Mouse (Mus musculus) hindbrain, embryonic 11.5 days (tissue): ENCODE measurements around the gene Snapc2. TPM values are rescaled to one million over a fixed set of nuclear protein-coding genes. Genes with fewer than 3 reads are reported as not detected.

Experiments used
- ATAC-seq: fragments of 200-750 bp; cut with Nextera tagmentation; 2 replicates; pipeline ENCODE4 v1.8.0; 2017; ENCODE audit warnings: mild to moderate bottlenecking, moderate TSS enrichment, moderate library complexity; ENCODE audit not compliant: low FRiP score
- DNase-seq: peaks from one replicate; pipeline ENCODE4 v3.0.0-alpha.2; 2015; ENCODE audit warnings: low spot score
- H3K27ac ChIP-seq: fragments of 300-500 bp; sonication (generic); 2 replicates; pipeline ENCODE4 v1.5.1; 2014; ENCODE audit warnings: mild to moderate bottlenecking, low read depth, low read length
- H3K27me3 ChIP-seq: fragments of 300-500 bp; sonication (generic); 2 replicates; pipeline ENCODE4 v1.6.1; 2014; ENCODE audit warnings: mild to moderate bottlenecking, low read length, moderate library complexity, mixed read lengths; ENCODE audit not compliant: control insufficient read depth, insufficient read depth
- H3K36me3 ChIP-seq: fragments of 300-500 bp; sonication (generic); 2 replicates; pipeline ENCODE4 v1.6.1; 2014; ENCODE audit warnings: mild to moderate bottlenecking, low read length, moderate library complexity, mixed read lengths; ENCODE audit not compliant: control insufficient read depth, insufficient read depth
- H3K4me1 ChIP-seq: fragments of 300-500 bp; sonication (generic); replicated peaks from 2 replicates; pipeline ENCODE4 v1.6.1; 2014; ENCODE audit warnings: low read length, mixed read lengths; ENCODE audit not compliant: control insufficient read depth, insufficient read depth
- H3K4me2 ChIP-seq: fragments of 300-500 bp; sonication (generic); replicated peaks from 2 replicates; pipeline ENCODE4 v1.6.1; 2014; ENCODE audit warnings: mild to moderate bottlenecking, low read depth, low read length
- H3K4me3 ChIP-seq: fragments of 300-500 bp; sonication (generic); 2 replicates; pipeline ENCODE4 v1.5.1; 2014; ENCODE audit warnings: low read depth, low read length
- H3K9ac ChIP-seq: fragments of 300-500 bp; sonication (generic); 2 replicates; pipeline ENCODE4 v1.6.1; 2014; ENCODE audit warnings: low read depth, low read length
- H3K9me3 ChIP-seq: fragments of 300-500 bp; sonication (generic); 2 replicates; pipeline ENCODE4 v1.6.1; 2016; ENCODE audit warnings: low read length; ENCODE audit not compliant: control insufficient read depth
- WGBS: fragments of 180-500 bp; shearing (Covaris S2); extraction: QIAGEN DNeasy Blood & Tissue Kit; methylation state at CpG from one replicate; pipeline ENCODE4 v1.1.7; 2014; 5-methylcytosine and 5-hydroxymethylcytosine counted together
- polyA plus RNA-seq: library from polyadenylated mRNA; unstranded; fragments of >200 nt; fragmentation: Nextera tagmentation; extraction: Ambion mirVana; gene quantifications from 2 replicates; pipeline ENCODE4 v1.2.1, GENCODE M21; 2014

The Snapc2 gene
- polyA plus RNA-seq, 1 experiment from 2014 or later: 61.1 TPM

DNA sequence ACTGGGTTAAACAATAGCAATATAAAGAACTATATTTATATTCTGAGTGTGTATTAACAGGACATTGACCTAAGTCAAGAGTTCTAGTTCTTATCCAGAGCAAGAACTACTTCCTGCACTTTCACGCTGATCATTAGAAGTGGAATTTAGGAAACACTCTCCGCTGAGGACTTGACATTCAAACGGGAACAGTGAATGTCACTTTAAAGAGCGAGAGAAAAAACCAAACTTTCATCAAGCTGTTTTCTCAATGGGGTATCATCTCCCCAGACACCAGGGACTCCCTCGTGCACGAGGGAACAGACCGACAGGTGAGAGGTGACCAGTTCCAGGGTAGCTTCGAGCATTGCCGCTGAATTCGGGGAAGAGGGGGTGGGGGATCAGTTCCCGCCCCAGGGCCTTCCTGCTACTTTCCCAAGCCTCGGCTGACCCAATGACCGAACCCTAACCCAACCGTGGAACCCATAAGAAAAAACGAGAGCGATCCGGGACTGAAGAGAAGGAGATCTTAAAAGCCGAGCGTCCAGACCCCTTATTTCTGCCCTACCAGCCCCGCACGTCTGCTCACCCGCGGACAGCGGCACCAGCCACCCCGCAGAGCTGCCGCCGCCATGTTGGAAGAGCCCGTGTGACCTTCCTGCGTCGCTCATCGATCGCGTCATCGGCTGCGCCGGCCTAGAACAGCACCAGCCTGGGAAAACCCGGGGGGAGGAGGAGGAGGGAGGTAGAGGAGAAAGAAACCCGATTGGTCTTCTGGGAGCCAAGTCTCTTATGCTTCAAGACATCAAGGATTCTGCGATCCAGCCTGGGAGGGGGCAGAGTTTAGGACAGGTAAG lies 22.6 kb downstream of the Snapc2 start, which contains the start of gene Timm44:
Gene Timm44 (minus strand): TSS at position 639 of the 836 bp plus-strand sequence.
- Histone ChIP-seq H3K27me3 (no peaks in the 10 kb centered on the region), H3K4me3 (peak within 1 kb of the TSS; percentile 52), H3K9ac (peak within 1 kb of the TSS; percentile 70), H3K9me3 (no peaks in the 10 kb centered on the region), H3K4me2 (peak within 1 kb of the TSS; percentile 39), H3K27ac (peak within 1 kb of the TSS; percentile 51; the same call in 1 of the 2 replicates), H3K4me1 (no peaks in the 10 kb centered on the region), H3K36me3 (peaks cover 2% of the 10 kb centered on the region; the same call in 1 of the 2 replicates)
- ATAC-seq (peak; percentile 98), DNase-seq (peak; percentile 97)
- under 1% methylated on average over 39 of the region's 39 CpGs for WGBS

DNA sequence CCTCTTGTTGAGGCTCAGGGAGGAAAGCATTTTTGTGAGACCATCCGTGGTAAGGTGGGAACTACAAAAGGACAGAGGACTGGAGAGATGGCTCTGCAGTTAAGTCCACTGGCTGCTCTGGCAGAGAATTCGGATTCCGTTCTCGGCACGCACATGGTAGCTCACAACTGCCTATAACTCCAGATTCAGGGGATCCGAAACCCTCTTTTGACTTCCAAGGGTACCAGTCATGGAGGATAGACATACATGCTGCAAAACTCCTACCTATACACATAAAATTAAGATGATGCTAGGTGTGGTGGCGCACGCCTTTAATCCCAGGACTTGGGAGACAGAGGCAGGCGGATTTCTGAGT lies 23.2 kb downstream of the Snapc2 start:
- no peaks in the 10 kb centered on the region for H3K9me3 ChIP-seq
- H3K4me1 ChIP-seq: no peaks in the 10 kb centered on the region
- peak overlapping the region; percentile 51; the same call in 1 of the 2 replicates for H3K27ac ChIP-seq
- ATAC-seq (no peak; the same call in 1 of the 2 replicates), DNase-seq (no peak)
- H3K27me3 ChIP-seq: no peaks in the 10 kb centered on the region
- H3K4me3 ChIP-seq: peak overlapping the region; percentile 52
- H3K36me3 ChIP-seq: peaks cover 2% of the 10 kb centered on the region; the same call in 1 of the 2 replicates
- H3K9ac ChIP-seq: peak overlapping the region; percentile 70
- peak overlapping the region; percentile 39 for H3K4me2 ChIP-seq
- 32% methylated on average over 9 of the region's 9 CpGs for WGBS

DNA sequence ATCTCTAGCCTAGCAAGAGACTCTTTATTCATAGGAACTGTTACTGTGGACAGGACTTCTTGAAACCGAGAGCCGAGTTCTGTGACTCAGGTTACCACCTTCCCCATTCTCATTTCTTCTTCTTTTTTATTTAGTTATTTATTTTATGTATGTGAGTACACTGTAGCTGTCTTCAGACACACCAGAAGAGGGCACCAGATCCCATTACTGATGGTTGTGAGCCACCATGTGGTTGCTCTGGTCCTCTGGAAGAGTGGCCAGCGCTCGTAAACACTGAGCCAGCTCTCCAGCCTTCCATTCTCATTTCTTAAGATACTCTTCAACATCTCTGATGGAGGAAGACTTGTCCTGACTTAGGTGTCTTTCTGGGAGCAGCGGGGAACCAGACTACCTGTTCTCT lies 39.9 kb downstream of the Snapc2 start:
- DNase-seq: no peak
- H3K4me3 ChIP-seq: no peak overlapping the region
- no peak overlapping the region for H3K9ac ChIP-seq
- H3K9me3 ChIP-seq: no peaks in the 10 kb centered on the region
- H3K27ac ChIP-seq: no peak overlapping the region
- ATAC-seq: no peak
- H3K36me3 ChIP-seq: peaks cover 7% of the 10 kb centered on the region
- no peak overlapping the region for H3K4me2 ChIP-seq
- no peaks in the 10 kb centered on the region for H3K27me3 ChIP-seq
- no peaks in the 10 kb centered on the region for H3K4me1 ChIP-seq
- WGBS: 94% methylated on average over 5 of the region's 5 CpGs

DNA sequence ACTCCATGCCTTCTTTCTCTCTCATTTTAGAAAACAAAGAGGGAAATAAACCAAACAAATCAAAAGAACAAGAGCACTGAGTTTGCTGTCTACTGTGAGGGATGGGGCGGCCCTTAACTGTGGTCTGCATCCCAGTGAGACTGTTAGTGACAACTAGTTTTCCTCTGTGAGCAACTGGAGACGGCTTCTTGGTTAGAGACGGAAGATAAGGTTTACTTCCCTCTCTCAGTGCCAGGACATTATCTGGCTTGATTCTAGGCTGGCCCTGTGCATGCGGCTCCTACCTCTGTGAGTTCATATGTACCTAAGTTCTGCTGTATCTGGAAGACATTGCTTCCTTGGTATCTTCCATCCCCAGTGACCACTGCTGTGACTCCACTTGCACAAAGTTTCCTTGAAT lies 44.9 kb downstream of the Snapc2 start:
- WGBS: 90% methylated on average over 4 of the region's 4 CpGs
- H3K36me3 ChIP-seq: peaks cover 17% of the 10 kb centered on the region
- no peak overlapping the region for H3K4me3 ChIP-seq
- no peaks in the 10 kb centered on the region for H3K9me3 ChIP-seq
- H3K4me2 ChIP-seq: no peak overlapping the region
- ATAC-seq (no peak), DNase-seq (no peak)
- H3K9ac ChIP-seq: no peak overlapping the region
- no peaks in the 10 kb centered on the region for H3K4me1 ChIP-seq
- no peaks in the 10 kb centered on the region for H3K27me3 ChIP-seq
- no peak overlapping the region for H3K27ac ChIP-seq

DNA sequence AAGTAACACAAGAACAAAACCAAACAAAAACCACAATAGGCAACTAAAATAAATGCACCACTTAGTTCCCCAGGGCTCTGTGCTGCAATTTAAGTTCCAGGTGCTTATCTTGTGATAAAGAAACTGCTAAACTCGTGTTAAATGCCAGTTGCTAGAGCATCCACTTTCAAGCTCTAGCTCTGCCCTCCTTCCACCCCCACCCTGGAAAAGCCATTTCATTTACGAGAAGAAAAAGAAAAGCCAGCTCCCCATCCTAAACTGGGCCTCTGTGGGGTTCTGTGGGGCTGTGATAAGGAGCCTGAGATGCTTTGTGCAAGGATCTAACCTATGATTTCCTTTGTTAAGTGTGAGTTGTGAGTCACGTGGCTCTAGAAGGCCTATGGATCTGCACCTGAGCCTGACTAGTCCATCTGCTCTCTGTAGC lies 51.3 kb downstream of the Snapc2 start:
- Histone ChIP-seq H3K36me3 (peaks cover 23% of the 10 kb centered on the region; the same call in 1 of the 2 replicates), H3K27me3 (no peaks in the 10 kb centered on the region), H3K9me3 (no peaks in the 10 kb centered on the region), H3K4me3 (no peak overlapping the region), H3K27ac (no peak overlapping the region), H3K4me1 (no peaks in the 10 kb centered on the region), H3K4me2 (no peak overlapping the region), H3K9ac (no peak overlapping the region)
- ATAC-seq (no peak), DNase-seq (no peak)
- WGBS: 90% methylated on average over 3 of the region's 3 CpGs

Other genes starting within 250 kb of the Snapc2 start
- not detected in 2 replicates for gene Cd209f, start 147.2 kb upstream of the Snapc2 start, polyA plus RNA-seq
- gene Cd209g, start 119.0 kb upstream of the Snapc2 start, polyA plus RNA-seq: not detected in 2 replicates
- 28.1 and 33.5 TPM in 2 replicates for gene Evi5l, start 86.5 kb upstream of the Snapc2 start, polyA plus RNA-seq
- gene Prr36, start 35.6 kb upstream of the Snapc2 start, polyA plus RNA-seq: 29.0 and 33.5 TPM in 2 replicates
- gene Lrrc8e, start 26.3 kb upstream of the Snapc2 start, polyA plus RNA-seq: 0.06 TPM in 1 of 2 replicates, not detected in the other
- gene Map2k7, start 14.3 kb upstream of the Snapc2 start, polyA plus RNA-seq: 20.4 and 22.4 TPM in 2 replicates
- 0.81 and 1.2 TPM in 2 replicates for gene Gm49320, start 14.2 kb upstream of the Snapc2 start, polyA plus RNA-seq
- 1.7 and 2.1 TPM in 2 replicates for gene Tgfbr3l, start 4.9 kb upstream of the Snapc2 start, polyA plus RNA-seq
- gene Ctxn1, start 6.2 kb downstream of the Snapc2 start, polyA plus RNA-seq: 123 and 136 TPM in 2 replicates
- 59.6 and 59.7 TPM in 2 replicates for gene Timm44, start 22.8 kb downstream of the Snapc2 start, polyA plus RNA-seq
- 19.4 and 21.9 TPM in 2 replicates for gene Ccl25, start 72.1 kb downstream of the Snapc2 start, polyA plus RNA-seq
- gene Elavl1, start 72.3 kb downstream of the Snapc2 start, polyA plus RNA-seq: 313 and 314 TPM in 2 replicates
- gene Cers4, start 239.9 kb downstream of the Snapc2 start, polyA plus RNA-seq: 13.1 and 13.9 TPM in 2 replicates